Mouse (Mus musculus) layer of hippocampus, adult 9-11 months (tissue): ENCODE results near the gene N4bp1.

Experiments used
- DNase-seq: peaks from one replicate; pipeline ENCODE4 v3.0.0; 2022

N4bp1 gene

GRCm38 (mm10) chr8:86853266-86853988 lies 31.6 kb downstream of the N4bp1 start:
- peak; percentile 29 for DNase-seq

GRCm38 (mm10) chr8:86852491-86852890 lies 32.6 kb downstream of the N4bp1 start:
- no peak for DNase-seq

GRCm38 (mm10) chr8:86848876-86849275 lies 36.2 kb downstream of the N4bp1 start:
- DNase-seq, result no peak

- no peak for DNase-seq
Observed at GRCm38 (mm10) chr8:86848401-86848800, 36.7 kb downstream of the N4bp1 start.

DNA sequence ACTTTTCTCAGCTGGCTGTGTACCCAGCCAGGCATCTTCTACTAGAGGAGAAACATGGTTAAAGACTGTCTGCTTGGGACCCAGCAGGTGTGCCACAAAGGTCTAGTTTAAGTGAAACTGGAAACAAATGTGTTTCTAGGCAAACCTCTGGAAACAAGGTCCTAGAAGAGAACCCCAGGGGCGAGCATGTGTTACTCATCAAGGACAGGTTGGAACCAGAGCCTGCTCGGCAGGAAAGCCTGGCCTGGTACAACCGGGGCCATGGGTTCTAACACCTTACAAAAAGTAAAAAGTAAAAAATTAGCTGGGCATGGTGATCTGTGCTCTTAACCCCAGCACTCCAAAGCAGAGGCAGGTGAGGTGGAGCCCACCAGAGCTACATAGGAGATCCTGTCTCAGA lies 38.0 kb downstream of the N4bp1 start:
- DNase-seq, result no peak

DNA sequence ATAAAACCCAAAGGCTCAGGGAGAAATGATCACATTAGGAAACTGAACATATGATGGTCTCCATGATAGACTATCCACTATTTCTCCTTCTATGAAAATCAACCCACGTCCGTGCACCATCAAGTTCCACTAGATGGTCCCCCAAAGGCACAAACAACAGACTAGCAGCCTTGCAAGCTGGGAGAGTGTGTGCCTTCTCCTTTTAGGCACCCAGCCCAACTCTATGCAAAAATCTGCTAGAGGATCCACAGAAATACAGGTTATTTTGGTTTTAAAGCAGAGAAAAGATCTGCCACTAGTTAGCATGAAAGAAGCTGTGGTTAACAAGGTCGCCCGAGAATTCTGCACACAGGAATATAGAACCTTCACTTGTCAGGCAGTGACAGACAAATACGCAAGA lies 39.2 kb downstream of the N4bp1 start:
- no peak for DNase-seq

GRCm38 (mm10) chr8:86844856-86845255 lies 40.2 kb downstream of the N4bp1 start:
- DNase-seq, result no peak

- peak; percentile 31 for DNase-seq
Observed at GRCm38 (mm10) chr8:86843896-86844295, 41.2 kb downstream of the N4bp1 start.

DNA sequence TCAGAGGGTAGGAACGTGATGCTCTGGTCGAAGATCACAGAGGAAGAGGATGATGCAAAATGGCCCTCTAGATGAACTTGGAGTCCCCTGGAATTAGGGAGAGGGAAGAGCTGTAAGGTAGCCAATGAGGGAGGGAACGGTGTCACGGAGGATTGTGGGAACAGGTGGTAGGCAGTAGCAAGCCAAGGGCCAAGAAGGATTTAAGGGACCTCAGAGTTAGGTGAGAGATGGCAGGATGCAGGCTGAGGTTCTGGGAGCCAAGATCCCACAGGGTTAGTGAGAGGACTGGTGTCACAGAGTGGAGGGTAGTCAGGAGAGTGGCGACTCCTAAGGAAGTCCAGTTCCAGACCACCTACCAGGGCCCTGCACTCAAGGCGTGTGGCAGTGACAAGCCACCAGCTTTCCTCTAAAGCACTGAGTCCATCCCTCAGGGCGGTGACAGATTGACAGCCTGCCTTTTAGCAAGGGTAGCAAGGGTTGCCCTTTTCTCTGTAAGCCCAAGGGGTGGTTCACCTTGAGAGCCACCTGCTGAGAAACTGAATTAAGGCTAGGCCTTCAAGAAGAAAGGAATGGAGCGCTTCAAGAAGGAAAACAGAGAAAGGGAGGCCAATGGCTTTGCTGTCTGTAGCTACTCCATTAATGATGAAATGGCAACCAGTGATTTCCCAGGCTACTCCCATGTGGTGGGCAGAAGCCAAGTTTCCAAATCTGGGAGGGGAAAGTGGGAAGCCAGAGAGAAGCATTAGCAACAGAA lies 43.3 kb downstream of the N4bp1 start:
- no peak for DNase-seq

DNA sequence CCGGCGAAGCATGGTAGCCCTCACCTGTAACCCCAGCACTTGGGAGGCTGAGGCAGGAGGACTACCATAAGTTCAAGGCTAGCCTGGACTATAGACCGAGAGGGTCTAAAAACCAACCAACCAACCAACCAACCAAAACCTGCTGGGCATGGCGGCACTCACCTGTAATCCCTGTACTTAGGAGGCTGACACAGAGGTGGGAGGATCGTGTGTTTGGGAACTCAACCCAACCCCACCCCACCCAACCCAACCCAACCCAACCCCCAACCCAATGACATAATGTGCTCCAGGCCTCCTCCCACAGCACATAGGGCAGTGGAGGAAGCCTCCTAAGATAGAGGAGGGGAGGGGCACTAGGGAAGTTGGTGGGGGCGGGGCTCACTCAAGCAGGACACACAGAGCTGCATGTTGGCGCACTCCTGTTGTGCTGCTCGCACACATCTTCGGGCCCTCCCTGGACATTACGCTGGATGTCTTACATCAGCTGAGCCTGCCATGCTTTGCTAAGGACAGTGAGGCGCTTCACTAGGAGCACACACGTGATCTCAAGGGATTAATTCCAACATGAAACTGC lies 44.9 kb downstream of the N4bp1 start:
- DNase-seq, result no peak

- no peak for DNase-seq
Observed at GRCm38 (mm10) chr8:86838707-86839438, 46.2 kb downstream of the N4bp1 start.

- no peak for DNase-seq
Observed at GRCm38 (mm10) chr8:86837234-86837633, 47.8 kb downstream of the N4bp1 start.

DNA sequence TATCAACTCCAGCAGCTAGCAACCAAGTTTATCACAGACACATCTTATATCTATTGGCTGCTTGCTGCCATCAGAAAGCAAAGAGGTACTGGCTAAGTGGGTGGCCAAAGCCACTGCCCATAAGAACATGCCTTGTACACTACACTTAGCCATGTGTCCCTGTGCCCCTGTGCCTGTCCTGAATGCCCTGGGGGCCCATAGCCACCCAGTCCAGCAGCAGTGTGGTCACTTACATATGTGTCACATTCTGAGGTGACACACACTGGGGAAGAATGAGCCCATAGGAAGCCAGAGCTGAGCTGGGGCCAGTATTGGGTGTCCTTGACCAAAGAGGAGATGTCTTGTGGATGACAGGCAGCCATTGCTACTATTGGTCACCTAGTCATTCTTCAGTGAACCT lies 49.2 kb downstream of the N4bp1 start:
- no peak for DNase-seq

DNA sequence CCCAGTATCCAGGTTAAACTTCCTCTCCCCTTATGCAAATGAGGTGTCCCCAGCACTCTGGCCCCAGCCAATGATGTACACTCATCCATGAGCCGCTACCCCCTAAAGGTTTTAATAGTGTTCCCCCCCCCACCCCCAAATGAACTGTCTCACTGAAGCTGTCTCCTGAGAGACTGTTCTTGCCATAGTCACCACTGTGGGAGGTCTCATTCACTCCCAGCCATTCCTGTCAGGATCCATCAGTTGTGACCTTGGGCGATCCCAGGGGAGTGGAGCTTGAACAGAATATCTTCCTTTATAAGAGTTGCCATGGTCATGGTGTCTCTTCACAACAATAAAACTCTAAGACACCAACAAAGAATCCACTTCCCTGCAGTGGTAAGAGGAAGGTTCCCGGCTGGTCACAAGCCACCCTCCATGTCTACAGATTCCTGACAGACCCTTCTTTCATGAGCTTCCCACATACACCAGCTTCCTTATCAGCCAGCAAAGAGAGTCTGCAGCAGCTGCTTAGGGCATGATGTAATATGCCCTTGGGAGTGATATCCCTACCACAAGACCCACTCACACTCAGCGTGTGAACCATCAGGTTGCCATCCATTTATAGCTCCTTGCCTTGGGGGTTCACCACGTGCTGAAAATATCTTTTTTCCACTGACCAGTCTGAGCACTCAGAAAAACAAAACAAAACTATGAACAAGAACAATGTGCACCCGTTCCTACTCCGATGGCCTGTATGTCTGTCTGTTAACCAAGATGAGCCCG lies 50.4 kb downstream of the N4bp1 start:
- DNase-seq, result no peak

DNA sequence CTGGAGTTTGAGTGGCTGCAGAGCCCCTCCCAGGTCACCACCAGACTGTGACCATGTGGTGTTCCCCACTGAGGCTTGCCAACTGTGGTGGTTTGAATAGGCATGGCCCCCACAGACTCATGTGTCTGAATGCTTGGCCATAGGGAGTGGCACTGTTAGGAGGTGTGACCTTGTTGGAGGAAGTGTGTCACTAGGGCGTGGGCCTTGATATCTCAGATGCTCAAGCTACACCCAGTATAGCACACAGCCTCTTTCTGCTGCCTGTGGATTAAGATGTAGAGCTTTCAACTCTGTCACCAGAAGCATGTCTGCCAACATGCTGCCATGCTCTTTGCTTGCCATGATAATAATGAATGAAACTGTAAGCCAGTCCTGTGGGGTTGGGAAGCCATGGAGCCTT lies 51.1 kb downstream of the N4bp1 start:
- no peak for DNase-seq

DNA sequence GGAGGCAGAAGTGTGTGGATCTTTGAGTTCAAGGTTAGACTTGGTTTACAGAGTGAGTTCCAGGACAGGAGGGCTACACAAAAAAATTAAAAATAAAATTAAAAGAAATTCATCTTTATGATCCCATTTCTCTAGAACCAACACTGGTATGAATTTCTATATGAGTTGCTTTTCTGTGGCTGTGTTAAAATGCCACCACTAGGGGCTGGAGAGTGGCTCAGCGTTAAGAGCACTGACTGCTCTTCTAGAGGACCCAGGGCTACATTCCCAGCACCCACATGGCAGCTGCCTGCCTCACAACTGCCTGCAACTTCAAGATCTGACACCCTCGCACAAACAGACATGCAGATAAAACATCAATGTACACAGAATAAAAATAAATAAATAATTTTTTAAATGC lies 56.1 kb downstream of the N4bp1 start:
- no peak for DNase-seq

GRCm38 (mm10) chr8:86827199-86827598 lies 57.9 kb downstream of the N4bp1 start:
- no peak for DNase-seq

DNA sequence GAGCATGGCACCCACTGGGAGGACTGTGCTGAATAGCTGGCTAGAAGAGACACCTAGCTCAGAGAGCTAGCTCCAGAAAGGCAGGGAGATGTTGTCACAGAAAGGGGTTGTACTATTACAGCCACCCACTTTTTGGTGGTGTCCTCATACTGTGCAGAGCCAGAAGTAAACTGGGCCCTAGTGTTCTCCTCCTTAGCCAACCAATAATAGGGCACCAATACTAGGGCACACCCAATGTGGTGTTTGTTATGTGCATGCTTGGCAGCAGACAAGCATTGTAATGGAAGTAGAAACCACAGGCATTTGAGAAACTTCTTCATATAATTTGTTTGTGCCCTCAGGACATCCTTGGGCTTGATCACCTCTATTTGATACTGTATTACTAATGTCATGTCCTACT lies 58.5 kb downstream of the N4bp1 start:
- DNase-seq, result no peak

GRCm38 (mm10) chr8:86825674-86826448 lies 59.2 kb downstream of the N4bp1 start:
- no peak for DNase-seq

- DNase-seq, result no peak
Observed at GRCm38 (mm10) chr8:86824735-86825134, 60.3 kb downstream of the N4bp1 start.

- peak; percentile 23 for DNase-seq
Observed at GRCm38 (mm10) chr8:86820756-86821201, 64.3 kb downstream of the N4bp1 start.
